Mouse (Mus musculus): ENCODE measurements around the gene Magoh.

Gene Magoh

DNA sequence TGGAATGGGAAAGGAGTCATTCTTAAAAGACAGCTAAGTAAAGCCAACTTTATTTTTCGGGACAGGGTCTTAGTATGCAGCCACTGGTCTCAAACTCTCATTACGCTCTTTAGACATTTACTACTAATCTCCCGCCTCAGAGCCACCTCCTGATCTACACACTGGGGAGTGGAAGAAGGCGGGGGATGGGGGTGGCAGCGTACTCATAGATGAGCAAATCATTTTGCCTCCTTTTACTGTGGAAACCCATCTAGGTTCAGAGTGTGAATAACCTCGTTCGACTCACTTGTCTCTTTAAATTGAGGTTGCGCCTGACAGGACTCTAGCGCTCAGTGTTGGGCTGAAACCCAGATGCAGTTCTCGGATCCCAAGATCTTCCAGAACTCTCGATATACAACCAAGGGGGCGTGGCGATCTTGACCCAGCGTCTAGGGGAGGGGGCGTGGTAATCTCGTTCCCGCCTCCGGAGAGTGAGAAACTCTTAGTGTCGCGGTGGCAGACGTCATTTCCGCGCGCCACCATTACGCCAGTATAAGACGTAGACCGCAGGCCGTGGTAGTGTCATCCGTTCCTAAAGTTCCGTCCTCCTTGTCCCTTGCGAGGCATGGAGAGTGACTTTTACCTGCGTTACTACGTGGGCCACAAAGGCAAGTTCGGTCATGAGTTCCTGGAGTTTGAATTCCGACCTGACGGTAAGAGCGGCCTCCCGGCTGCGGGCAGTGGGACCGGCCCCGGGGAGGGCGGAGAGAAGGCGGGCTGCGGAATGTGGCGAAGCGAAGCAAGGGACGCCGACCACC is at the start of gene Magoh:
Gene Magoh (plus strand): TSS at position 502 of the 797 bp plus-strand sequence.
- peak; percentile 97 for DNase-seq (ENCODE audit: low spot score)

- no peak for DNase-seq (ENCODE audit: low spot score)
Measured at GRCm38 (mm10) chr4:107830189-107830588, 49.4 kb upstream of the Magoh start.

GRCm38 (mm10) chr4:107830821-107831221 is 48.7 kb upstream of the Magoh start:
- no peak for DNase-seq (ENCODE audit: low spot score)

- DNase-seq (ENCODE audit: low spot score) = no peak
Measured at GRCm38 (mm10) chr4:107831678-107832077, 47.9 kb upstream of the Magoh start.

DNA sequence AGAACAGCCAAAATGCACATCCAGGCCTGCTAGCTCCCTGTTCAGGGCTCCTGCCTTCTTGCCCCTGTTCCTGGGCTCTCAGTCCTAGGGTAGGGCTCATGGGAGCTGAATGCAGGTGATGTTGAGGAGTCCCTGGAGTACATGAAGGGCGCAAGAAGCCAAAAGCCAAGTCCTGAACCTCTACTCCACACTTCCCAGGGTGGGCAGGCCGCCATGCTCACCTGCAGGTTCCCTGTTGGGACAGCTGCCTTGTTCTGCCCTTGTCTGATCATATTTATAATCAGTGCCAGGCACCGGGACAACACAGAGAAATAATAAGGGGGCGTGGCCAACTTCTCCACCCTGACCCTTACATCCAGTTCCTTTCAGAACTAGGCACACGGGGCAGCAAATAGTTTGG is 46.0 kb upstream of the Magoh start:
- no peak for DNase-seq (ENCODE audit: low spot score)

GRCm38 (mm10) chr4:107834643-107835314 is 44.8 kb upstream of the Magoh start:
- no peak for DNase-seq (ENCODE audit: low spot score)

- DNase-seq (ENCODE audit: low spot score) = no peak
Measured at GRCm38 (mm10) chr4:107835508-107835909, 44.0 kb upstream of the Magoh start.

- DNase-seq (ENCODE audit: low spot score) = no peak
Measured at GRCm38 (mm10) chr4:107836758-107837157, 42.8 kb upstream of the Magoh start.

- no peak for DNase-seq (ENCODE audit: low spot score)
Measured at GRCm38 (mm10) chr4:107837910-107838309, 41.6 kb upstream of the Magoh start.

DNA sequence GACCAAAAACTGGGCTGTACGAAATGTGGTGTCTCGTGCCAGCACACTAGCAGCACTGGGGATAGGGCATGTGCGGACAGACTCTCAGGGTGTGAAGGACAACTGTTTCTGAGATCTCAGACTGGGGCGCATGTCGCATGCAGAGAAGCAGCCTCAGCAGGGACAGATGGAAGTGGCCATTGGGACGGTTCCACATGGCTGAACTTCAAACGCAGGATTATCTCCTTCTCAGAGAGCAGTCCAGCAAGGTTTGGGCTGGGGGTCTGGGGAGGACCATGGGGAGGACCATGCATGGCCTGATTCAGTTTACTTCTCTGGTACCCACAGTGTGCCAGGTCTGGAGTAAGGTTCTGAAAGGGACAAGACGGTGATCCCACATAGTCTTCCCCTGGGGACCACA is 35.9 kb upstream of the Magoh start:
- no peak for DNase-seq (ENCODE audit: low spot score)

- DNase-seq (ENCODE audit: low spot score) = peak; percentile 45
Measured at GRCm38 (mm10) chr4:107844971-107845370, 34.6 kb upstream of the Magoh start.

- DNase-seq (ENCODE audit: low spot score) = no peak
Measured at GRCm38 (mm10) chr4:107846795-107847194, 32.8 kb upstream of the Magoh start.

DNA sequence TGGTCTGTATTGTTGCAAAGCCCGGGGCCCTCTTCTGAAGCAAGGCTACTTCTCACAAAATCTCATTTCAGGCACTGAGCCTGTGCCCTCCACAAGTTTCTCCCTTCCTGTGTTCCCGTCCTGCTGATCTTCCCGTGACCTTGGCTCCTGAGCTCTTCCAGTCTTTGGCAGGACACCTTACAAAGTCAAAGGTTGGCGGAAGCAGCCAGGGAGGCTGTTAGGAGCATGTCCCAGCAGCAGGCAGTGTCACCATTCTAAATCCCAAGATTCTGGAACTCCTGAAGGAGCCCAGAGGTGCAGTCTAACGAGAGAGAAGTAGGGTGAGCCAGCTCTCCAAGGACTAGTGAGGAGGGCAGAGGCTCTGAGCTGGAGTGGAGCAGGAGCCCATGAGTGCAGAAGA is 31.0 kb upstream of the Magoh start:
- no peak for DNase-seq (ENCODE audit: low spot score)

GRCm38 (mm10) chr4:107849621-107850020 is 29.9 kb upstream of the Magoh start:
- no peak for DNase-seq (ENCODE audit: low spot score)

DNA sequence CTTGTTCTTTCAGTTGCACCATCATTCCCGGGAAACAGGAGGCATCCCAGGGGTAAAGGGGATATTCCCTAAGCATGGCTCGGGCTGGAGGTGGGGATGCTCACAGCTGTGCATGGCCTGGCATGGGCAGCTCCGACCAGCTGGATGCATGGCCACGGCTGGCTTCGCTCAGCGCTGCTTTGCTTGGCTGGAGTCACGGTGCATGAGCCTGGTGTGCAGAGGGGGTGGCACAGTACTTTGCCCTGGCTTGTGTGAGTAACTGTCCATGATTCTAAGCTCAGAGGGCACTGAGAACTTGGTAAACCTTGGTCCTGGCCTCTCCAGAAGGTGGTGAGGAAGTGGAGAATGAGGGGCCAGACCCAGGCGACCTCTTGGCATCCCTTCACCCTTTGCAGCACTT is 29.5 kb upstream of the Magoh start:
- no peak for DNase-seq (ENCODE audit: low spot score)

- DNase-seq (ENCODE audit: low spot score) = no peak
Measured at GRCm38 (mm10) chr4:107853333-107853732, 26.2 kb upstream of the Magoh start.

DNA sequence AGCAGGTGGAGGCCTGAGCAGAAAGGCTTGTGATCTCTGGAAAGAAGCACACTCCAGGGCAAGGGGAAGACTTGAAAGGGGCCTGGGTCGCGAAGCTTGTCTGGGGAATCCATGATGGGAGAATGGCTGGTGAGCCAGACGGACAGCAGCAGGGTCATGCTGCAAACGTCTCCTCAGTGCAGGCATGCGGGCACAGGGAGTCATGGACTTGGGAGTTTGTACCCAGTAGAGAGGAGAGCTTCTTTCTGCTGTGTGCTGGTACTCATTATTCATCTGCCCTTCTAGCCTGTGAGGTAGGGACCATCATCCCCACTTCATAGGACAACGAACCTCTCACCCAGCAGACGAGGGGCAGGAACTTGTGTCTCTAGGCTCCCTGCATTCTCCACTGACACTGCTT is 25.7 kb upstream of the Magoh start:
- DNase-seq (ENCODE audit: low spot score) = no peak

- DNase-seq (ENCODE audit: low spot score) = no peak
Measured at GRCm38 (mm10) chr4:107856958-107857686, 22.4 kb upstream of the Magoh start.

GRCm38 (mm10) chr4:107858995-107859394 is 20.6 kb upstream of the Magoh start:
- no peak for DNase-seq (ENCODE audit: low spot score)

GRCm38 (mm10) chr4:107864866-107865265 is 14.7 kb upstream of the Magoh start:
- no peak for DNase-seq (ENCODE audit: low spot score)

- DNase-seq (ENCODE audit: low spot score) = no peak
Measured at GRCm38 (mm10) chr4:107881631-107882030, 2.1 kb downstream of the Magoh start.

- no peak for DNase-seq (ENCODE audit: low spot score)
Measured at GRCm38 (mm10) chr4:107886371-107886770, 6.8 kb downstream of the Magoh start.

- no peak for DNase-seq (ENCODE audit: low spot score)
Measured at GRCm38 (mm10) chr4:107889385-107889730, 9.8 kb downstream of the Magoh start.
